Mouse (Mus musculus) CH12F3 (cell line): ENCODE data around the gene Prr14l.

Source experiments
- in situ Hi-C: fragments of 300-500 bp; cut with MboI; formaldehyde crosslinking; loops from 2 replicates; pipeline ENCODE4 v1.14.3; 2020; ENCODE audit warnings: low sequenced_read_pairs

The Prr14l gene

DNA sequence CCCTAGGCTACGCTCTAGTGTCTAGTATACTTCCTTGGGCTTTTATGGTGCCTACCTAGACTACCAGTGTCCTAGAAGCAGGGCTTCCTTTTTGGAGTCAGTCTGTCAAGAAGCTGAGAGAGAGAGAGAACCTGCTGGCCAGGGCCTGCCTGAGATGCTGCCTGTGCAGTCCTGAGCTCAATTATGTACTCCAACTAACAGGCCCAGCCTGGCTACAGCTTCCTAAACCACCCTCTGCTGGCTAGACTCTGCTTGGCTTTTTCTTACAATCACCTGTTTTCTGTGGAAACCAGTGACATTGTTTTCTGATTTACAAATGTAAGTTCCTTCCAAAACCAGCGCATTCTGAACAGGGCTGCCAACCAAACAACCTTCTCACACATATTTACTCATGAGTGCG is 113.9 kb downstream of the Prr14l start:
- in situ Hi-C loops, result no loop called here
